Mouse (Mus musculus) inflammation-experienced regulatory T-cells (primary cell): ENCODE data around the gene Slc35a5. TPM values are rescaled to one million over a fixed set of nuclear protein-coding genes. Genes with fewer than 3 reads are reported as not detected.

Experiments
- polyA plus RNA-seq, 2 experiments: library from polyadenylated mRNA; unstranded; fragments of 100-300 nt; shearing (Covaris generic); gene quantifications; one replicate each; pipeline ENCODE4 v1.2.1; 2017

The Slc35a5 gene
- polyA plus RNA-seq: 10 to 100 TPM; 36.8 to 53.0 TPM

DNA sequence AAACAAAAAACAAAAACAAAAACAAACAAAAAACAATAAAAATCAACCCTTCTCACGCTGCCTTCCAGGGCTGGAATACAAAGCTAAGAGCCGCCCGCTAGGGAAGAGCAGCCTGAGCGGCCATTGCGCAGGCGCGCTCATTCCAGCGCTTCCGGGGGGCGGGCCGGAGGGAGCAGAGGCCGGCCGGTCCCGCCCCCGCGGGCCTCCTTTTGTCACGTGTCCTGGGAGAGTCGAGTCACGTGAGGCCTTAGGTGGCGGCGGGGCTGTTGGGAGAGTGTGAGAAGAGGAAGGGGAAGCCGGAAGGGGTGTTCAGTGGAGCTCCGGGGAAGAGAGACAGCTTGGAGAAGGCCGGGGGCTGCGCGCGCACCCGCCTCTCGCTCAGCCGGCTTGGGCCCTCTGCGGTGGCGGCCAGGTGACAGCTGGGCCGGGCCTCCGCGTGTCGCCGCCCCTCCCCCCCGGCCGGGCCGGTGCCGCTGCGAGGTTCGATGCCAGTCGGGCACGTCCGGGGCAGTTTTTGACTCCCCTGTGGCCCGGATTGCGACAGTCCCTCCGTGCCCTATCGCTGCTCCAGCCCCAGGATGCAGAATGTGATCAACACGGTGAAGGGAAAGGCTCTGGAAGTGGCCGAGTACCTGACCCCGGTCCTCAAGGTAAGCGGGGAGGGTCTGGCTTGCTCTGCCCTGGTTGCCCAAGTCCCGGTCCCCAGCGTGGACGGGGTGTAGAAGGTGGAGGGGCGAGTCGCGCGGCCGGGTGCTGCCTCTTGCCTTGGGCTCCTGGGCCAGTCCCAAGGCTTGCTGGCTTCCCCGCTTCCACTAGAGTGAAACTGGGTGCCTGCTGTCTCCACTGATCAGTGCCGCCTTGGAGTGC, at the start of gene Slc35a5, which contains the start of gene Atg3:
Gene Slc35a5 (minus strand): TSS at position 185 of the 867 bp plus-strand sequence.
Gene Atg3 (plus strand): TSS at position 264 of the 867 bp plus-strand sequence.

DNA sequence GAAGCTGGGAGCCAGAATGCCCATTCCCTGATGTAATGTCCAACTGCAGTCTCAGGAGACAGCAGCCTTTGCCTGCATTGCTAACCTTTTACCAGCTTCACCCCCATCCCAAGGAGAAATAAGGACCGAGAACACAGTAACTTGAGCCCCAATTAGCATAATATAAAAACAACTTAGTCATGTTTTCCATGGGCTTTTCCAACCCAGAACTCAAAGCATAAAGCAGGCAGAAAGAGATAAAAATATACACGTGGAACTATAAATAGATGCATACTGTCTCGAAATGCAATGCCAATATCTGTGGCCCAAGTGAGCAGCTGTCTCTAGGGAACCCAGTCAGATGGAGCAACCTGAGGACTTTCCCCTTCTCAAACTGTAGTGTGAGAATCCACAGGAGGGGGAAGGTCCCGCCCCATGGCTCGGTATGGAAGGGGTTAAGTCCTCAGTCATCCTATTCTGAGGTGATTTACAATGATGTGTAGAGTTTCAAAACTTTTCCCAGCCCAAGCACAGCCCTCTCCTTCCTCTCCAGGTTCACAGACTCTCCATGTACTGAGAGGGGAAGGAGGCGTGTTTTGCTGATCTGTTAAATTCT, 65.3 kb downstream of the Slc35a5 start, which contains the start of gene Ccdc80:
Gene Ccdc80 (plus strand): TSS at position 266 of the 595 bp plus-strand sequence.

Other genes with a start within 250 kb of the Slc35a5 start
- 1 to 10 TPM; 1.5 to 4.1 TPM for gene Cd200r3, start 215.0 kb downstream of the Slc35a5 start, polyA plus RNA-seq
- gene Ccdc80, start 65.3 kb downstream of the Slc35a5 start, polyA plus RNA-seq: 1 to 10 TPM in 1 of 2 experiments, not detected in 1; 1.3 TPM
- 10 to 100 TPM; 69.8 to 88.2 TPM for gene Atg3, start 79 bp upstream of the Slc35a5 start, polyA plus RNA-seq
- gene Btla, start 65.6 kb upstream of the Slc35a5 start, polyA plus RNA-seq: 10 to 100 TPM; 61.5 to 68.1 TPM